Mouse (Mus musculus): ENCODE data around the gene Synj2bp.
"Not testable (repeated sequence)": the region's sequence is repeated elsewhere in the genome, so short reads cannot be mapped to it uniquely, and the experiment has no call there.

The Synj2bp gene

GRCm38 (mm10) chr12:81532316-81533028 is at the start of gene Synj2bp, which contains the start of gene Gm20498:
Gene Synj2bp (minus strand): TSS chr12:81532911.
Gene Gm20498 (minus strand): TSS chr12:81532905.
- peak; percentile 92 for DNase-seq (ENCODE audit: low spot score in 2 of 2)

- no peak for DNase-seq (ENCODE audit: low spot score in 2 of 2)
These were observed 35.7 kb upstream of the Synj2bp start, which contains the start of gene Adam21 for GRCm38 (mm10) chr12:81568374-81568773. Gene Adam21 (minus strand): TSS chr12:81568474.

DNA sequence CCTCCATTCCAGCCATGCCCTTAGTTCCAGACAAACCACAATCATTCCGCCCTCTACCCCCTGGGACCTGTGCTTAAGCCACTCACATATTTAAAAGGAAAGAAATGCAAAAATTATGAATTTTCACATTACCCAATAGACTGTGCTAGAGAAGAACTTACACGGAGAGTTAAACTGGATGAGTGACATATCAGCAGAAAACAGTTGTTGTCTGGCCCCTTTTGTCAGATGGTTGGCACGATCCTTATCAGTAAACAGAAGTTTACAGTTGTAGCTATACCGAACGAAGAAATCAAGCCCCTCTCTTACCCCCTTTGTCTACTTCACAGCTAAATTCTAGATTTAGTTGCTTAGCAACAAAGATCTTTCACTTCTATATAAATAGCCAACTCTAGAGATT is 35.2 kb upstream of the Synj2bp start:
- no peak for DNase-seq (ENCODE audit: low spot score in 2 of 2)

- DNase-seq (ENCODE audit: low spot score in 2 of 2) = no peak
These were observed 31.5 kb upstream of the Synj2bp start for GRCm38 (mm10) chr12:81564173-81564572.

DNA sequence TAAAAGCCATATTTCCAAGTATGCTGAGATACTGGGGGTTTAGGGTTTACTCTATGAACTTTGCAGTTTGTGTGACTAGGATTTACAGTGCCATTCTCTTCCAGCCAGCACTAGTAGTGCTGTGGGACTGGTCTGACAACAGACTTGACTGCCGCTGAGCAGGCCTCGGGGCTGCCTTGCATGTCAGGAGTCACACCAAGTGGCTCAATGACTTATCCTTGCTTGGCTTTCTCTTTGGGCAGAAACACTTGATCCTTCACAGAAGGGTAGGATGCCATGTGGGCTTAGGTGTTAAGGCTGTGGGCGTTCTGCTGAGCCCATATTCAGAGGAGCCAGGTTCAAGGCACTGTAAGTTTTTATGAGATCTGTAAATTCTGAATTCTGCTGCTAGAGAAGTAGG is 16.6 kb upstream of the Synj2bp start:
- no peak for DNase-seq (ENCODE audit: low spot score in 2 of 2)

DNA sequence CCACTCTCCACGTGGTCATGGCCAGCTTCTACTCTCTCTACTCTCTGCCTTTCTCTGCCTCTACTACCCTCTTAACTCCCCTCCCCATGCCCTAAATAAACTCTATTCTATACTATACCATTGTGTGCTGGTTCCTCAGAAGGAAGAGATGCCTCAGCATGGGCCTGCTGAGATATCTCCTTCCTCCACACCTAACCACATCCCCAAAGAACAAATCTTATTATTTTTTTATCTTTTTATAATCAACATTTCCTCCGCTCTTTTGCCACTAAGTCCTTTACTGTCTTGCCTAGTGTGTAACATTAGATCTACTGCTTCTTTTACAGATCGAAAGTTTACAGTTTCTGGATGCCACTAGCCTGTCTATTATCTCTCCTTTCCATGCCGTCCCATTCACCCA is 14.5 kb upstream of the Synj2bp start:
- DNase-seq (ENCODE audit: low spot score in 2 of 2) = no peak

DNA sequence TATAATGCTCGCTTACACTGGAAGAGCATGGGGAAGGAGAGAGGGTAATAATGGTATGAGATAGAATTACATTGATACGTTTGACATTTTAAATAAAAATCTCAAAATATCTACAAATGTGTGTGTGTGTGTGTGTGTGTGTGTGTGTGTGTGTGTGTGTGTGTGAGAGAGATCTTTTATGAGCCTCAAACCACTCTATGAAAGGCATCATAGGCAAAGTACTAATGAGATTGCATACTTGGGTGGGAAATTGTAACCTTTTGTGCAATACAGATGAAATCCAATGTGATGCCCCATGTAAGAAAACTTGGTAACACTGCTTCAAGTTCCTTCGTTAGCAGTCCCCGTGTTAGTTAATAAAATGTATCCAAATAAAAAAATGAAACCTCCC is 313 bp upstream of the Synj2bp start:
- DNase-seq (ENCODE audit: low spot score in 2 of 2) = no peak

DNA sequence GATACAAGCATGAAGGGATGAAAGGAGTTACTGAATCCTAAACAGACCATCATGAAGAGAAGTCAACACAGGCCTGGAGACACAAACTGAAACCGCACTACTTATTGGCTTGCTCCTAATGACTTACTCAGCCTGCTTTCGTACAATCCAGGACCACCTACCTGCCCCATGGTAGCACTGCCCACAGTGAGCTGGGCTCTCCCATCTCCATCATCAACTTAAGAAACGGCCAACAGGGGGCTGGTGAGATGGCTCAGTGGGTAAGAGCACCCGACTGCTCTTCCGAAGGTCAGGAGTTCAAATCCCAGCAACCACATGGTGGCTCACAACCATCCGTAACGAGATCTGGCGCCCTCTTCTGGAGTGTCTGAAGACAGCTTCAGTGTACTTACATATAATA is 2.1 kb downstream of the Synj2bp start:
- DNase-seq (ENCODE audit: low spot score in 2 of 2) = not testable (repeated sequence)

DNA sequence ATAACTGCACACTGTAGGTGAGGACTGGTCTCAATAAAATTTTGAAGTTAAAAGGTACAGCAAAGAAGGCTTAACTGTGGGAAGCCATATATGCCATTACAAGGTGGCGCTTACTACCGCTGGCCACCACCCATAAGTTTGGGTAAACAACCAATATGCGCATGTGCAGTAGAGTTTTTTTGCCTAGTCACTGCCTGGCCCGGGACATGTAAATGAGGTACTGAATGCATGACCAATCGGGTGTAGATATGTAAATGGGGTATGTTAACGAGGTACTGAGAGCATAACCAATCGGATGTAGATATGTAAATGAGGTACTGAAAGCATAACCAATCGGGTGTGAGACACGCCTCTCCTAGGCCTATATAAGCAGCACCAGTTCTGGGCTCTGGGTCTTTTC is 35.8 kb downstream of the Synj2bp start:
- DNase-seq (ENCODE audit: low spot score in 2 of 2) = not testable (repeated sequence)

- DNase-seq (ENCODE audit: low spot score in 2 of 2) = no peak
These were observed 42.2 kb downstream of the Synj2bp start for GRCm38 (mm10) chr12:81490491-81490890.

- DNase-seq (ENCODE audit: low spot score in 2 of 2) = no peak
These were observed 47.4 kb downstream of the Synj2bp start for GRCm38 (mm10) chr12:81485311-81485710.

- peak; percentile 91 to 92 for DNase-seq (ENCODE audit: low spot score in 2 of 2)
These were observed 48.0 kb downstream of the Synj2bp start, which contains the start of gene Cox16 for GRCm38 (mm10) chr12:81484727-81485191. Gene Cox16 (minus strand): TSS chr12:81485127.

DNA sequence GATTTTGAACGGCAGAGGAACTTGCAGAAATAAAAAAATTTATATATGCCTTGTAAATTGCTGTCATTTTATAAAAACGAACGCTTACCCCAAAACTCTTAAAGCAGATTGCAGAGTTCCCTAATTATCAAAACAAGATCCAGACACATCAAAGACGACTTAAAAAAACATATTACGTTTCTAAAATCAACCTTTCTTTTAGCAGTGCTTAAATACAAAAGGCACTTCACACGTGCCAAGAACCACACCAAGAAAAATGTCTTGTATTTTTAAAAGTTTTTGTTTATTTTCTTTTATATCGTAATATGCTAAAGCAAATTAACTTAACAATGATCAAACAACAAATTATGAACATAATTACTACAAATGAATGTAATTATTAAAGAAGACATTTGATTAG is 48.5 kb downstream of the Synj2bp start:
- no peak for DNase-seq (ENCODE audit: low spot score in 2 of 2)

DNA sequence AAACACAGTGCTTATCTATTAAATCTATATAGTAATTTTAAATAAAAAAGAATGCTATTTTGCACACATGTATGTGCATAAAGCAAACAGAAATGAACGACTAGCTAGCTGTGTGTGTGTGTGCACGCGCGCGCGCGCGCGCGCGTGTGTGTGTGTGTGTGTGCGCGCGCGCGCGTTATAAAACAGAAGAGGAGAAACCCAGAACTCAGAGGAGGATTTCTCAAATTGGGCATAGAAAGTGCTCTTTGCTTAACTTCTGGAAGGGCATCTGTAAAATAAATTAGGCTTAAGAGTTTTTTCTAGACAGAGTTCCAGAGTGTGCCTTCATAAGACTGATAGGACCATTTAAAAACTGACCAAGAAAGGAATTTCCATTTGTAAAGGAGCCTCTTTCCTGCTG is 49.1 kb downstream of the Synj2bp start:
- no peak for DNase-seq (ENCODE audit: low spot score in 2 of 2)

DNA sequence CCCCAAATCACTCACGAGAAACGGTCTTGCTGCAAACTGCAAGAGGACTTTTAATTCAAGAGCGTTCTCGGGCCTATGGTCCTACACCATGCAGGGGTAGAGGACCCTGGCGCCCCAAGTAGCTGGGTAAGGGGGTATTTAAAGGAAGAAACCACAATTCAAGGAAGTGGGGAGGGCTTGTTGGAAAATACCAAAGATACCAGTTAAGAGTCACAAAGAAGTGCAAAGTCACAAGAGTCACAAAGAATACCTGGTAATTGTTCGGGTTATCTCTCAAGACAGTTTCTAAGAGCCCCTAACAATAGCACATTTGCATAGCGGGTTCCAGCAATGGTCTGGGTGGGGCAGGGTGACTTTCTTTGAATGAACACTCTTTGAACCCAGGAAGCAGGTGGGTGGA is 73.7 kb downstream of the Synj2bp start:
- not testable (repeated sequence) for DNase-seq (ENCODE audit: low spot score in 2 of 2)
